Mouse (Mus musculus) heart, embryonic 14.5 days (tissue): Measurements from ENCODE around the gene Olfr432. TPM values are rescaled to one million over a fixed set of nuclear protein-coding genes. Genes with fewer than 3 reads are reported as not detected.

Source experiments
- ATAC-seq: fragments of 200-750 bp; cut with Nextera tagmentation; 2 replicates; pipeline ENCODE4 v1.8.0; 2017; ENCODE audit warnings: low read depth, moderate TSS enrichment; ENCODE audit not compliant: insufficient number of reproducible peaks, insufficient read depth, low FRiP score
- H3K27ac ChIP-seq, 2 experiments: fragments of 200-500 bp in 1 of 2; fragments of 300-500 bp in 1 of 2; sonication (generic) in 1 of 2; replicated peaks in 1 of 2; 2 replicates each; pipeline ENCODE4 v1.5.1; 2012 to 2014; ENCODE audit warnings: low read depth in 2 of 2, low read length in 2 of 2, control low read depth in 1 of 2, mild to moderate bottlenecking in 1 of 2, mixed read lengths in 1 of 2; ENCODE audit not compliant: control insufficient read depth in 1 of 2, insufficient read depth in 1 of 2
- H3K27me3 ChIP-seq: fragments of 300-500 bp; sonication (generic); 2 replicates; pipeline ENCODE4 v1.6.1; 2014; ENCODE audit warnings: mild to moderate bottlenecking, low read length, control low read depth; ENCODE audit not compliant: control insufficient read depth, insufficient read depth
- H3K36me3 ChIP-seq: fragments of 300-500 bp; sonication (generic); 2 replicates; pipeline ENCODE4 v1.6.1; 2014; ENCODE audit warnings: mild to moderate bottlenecking, control low read depth, low read length, mixed read lengths; ENCODE audit not compliant: control insufficient read depth, insufficient read depth
- H3K4me1 ChIP-seq, 2 experiments: fragments of 200-500 bp in 1 of 2; fragments of 300-500 bp in 1 of 2; sonication (generic) in 1 of 2; 2 replicates each; pipeline ENCODE4 v1.6.1; 2012 to 2014; ENCODE audit warnings: low read length in 2 of 2, control low read depth in 1 of 2, mixed read lengths in 1 of 2; ENCODE audit not compliant: control insufficient read depth in 2 of 2, insufficient read depth in 2 of 2
- H3K4me2 ChIP-seq: fragments of 300-500 bp; sonication (generic); 2 replicates; pipeline ENCODE4 v1.6.1; 2014; ENCODE audit warnings: mild to moderate bottlenecking, low read length
- H3K4me3 ChIP-seq, 2 experiments: fragments of 200-500 bp in 1 of 2; fragments of 300-500 bp in 1 of 2; sonication (generic) in 1 of 2; 2 replicates each; pipeline ENCODE4 v1.5.1; 2012 to 2014; ENCODE audit warnings: low read length in 2 of 2, mild to moderate bottlenecking in 2 of 2, control low read depth in 1 of 2, low read depth in 1 of 2, moderate library complexity in 1 of 2; ENCODE audit not compliant: control insufficient read depth in 1 of 2, insufficient read depth in 1 of 2
- H3K9ac ChIP-seq: fragments of 300-500 bp; sonication (generic); 2 replicates; pipeline ENCODE4 v1.6.1; 2014; ENCODE audit warnings: mild to moderate bottlenecking, low read length
- H3K9me3 ChIP-seq: fragments of 300-500 bp; sonication (generic); 2 replicates; pipeline ENCODE4 v1.6.1; 2016; ENCODE audit warnings: low read length, control low read depth; ENCODE audit not compliant: control insufficient read depth
- WGBS: fragments of 180-500 bp; shearing (Covaris S2); extraction: QIAGEN DNeasy Blood & Tissue Kit; methylation state at CpG from one replicate; pipeline ENCODE4 v1.1.7; 2014; 5-methylcytosine and 5-hydroxymethylcytosine counted together
- polyA plus RNA-seq: library from polyadenylated mRNA; unstranded; fragments of >200 nt; fragmentation: Nextera tagmentation; extraction: Ambion mirVana; gene quantifications from 2 replicates; pipeline ENCODE4 v1.2.1, GENCODE M21; 2014

The Olfr432 gene
- polyA plus RNA-seq, 1 experiment from 2014 or later, result not detected

DNA sequence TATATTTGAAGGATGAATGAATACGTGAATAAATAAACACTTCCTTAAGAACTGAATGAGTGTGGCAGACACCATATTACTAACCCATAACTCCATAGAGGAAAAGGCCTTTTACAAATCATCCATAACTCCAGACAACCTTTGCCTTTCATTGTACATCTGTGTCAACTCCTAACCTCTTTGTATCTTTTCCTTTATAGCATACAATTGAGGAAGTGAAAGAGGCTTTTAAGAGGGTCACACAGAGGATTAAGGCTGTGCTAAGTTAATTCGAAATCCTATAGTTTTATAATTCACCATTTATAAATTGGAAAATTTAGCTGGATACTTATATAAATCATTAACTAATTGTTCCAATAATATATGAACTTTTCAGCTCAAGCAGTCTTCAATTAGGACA, 6.2 kb downstream of the Olfr432 start:
- H3K9ac ChIP-seq, result no peak overlapping the region
- ATAC-seq, result no peak
- no peaks in the 10 kb centered on the region for H3K9me3 ChIP-seq
- no peaks in the 10 kb centered on the region for H3K27me3 ChIP-seq
- no peaks in the 10 kb centered on the region for H3K4me1 ChIP-seq
- H3K4me2 ChIP-seq, result no peak overlapping the region
- no peak overlapping the region for H3K27ac ChIP-seq
- no peaks in the 10 kb centered on the region for H3K36me3 ChIP-seq
- H3K4me3 ChIP-seq, result no peak overlapping the region
- 69% methylated on average over 2 of the region's 2 CpGs for WGBS

DNA sequence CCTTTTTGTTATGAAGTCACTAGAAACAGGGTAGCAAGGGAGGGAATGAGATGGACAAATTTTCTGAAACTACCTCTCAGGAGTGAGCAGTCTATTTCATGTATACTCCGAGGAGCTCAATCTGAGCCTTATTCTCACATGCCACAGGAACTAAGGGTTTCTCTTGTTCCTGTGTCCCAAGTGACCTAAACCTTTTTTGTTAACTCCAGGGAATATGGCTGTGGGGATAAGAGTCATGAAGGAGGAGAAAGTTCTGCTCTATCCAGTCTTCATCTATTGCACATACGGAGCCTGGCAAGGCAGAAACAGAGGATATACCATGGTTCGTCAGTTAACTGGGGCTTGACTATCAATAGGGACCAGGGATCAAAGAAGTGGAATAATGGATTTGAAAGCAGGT, 17.3 kb downstream of the Olfr432 start, which contains the start of gene Olfr430:
Gene Olfr430 (plus strand): TSS at position 301 of the 400 bp plus-strand sequence.
- 81% methylated on average over 3 of the region's 3 CpGs for WGBS
- ATAC-seq, result no peak
- Histone ChIP-seq H3K27me3 (no peaks in the 10 kb centered on the region), H3K4me1 (no peaks in the 10 kb centered on the region), H3K4me3 (no peak within 1 kb of the TSS), H3K4me2 (no peak within 1 kb of the TSS), H3K27ac (no peak within 1 kb of the TSS), H3K36me3 (no peaks in the 10 kb centered on the region), H3K9me3 (no peaks in the 10 kb centered on the region), H3K9ac (no peak within 1 kb of the TSS)

DNA sequence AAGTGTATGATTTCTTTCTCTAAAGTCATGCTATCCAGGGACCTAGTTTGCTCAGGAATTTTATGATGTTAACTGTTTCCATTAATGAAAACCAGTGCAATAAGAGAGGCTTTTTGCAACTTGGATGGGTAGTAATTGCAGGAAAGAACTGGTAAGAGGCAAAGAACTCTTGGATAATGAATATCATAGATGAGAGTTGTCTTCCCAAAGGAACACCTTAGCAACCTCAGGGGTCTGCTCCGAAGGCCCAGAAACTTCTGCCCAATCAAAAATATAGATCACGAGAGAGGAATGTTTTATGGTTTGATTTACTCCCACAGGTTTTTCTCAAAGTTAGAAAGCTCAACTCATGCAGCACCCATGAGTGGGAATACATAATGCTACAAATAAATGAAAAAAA, 35.0 kb downstream of the Olfr432 start, which contains the start of gene Olfr429:
Gene Olfr429 (plus strand): TSS at position 301 of the 400 bp plus-strand sequence.
- Histone ChIP-seq H3K27me3 (no peaks in the 10 kb centered on the region), H3K27ac (no peak within 1 kb of the TSS), H3K9ac (no peak within 1 kb of the TSS), H3K4me3 (no peak within 1 kb of the TSS), H3K4me1 (no peaks in the 10 kb centered on the region), H3K9me3 (no peaks in the 10 kb centered on the region), H3K4me2 (no peak within 1 kb of the TSS), H3K36me3 (no peaks in the 10 kb centered on the region)
- no peak for ATAC-seq
- WGBS, result 77% methylated on average over 2 of the region's 2 CpGs

DNA sequence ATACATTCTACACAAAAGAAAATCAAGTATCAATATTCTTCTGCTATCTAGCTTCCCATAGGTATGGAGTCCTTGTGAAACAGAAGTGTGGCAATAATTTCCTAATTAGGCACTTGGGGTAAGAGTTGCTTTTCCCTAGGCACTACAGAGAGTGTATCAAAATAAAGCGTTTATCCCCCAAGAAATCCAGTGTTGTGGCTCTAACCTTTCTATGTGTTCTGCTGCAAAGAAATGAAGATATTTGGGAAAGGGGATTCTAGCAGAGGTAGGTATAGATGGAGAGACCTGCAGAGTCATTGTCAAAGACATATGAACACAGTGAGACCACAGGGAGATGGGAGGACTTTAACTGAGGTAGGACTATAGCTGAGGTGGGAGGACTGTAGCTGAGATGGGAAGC, 47.6 kb downstream of the Olfr432 start, which contains the start of gene Olfr427:
Gene Olfr427 (plus strand): TSS at position 301 of the 400 bp plus-strand sequence.
- H3K4me3 ChIP-seq, result no peak within 1 kb of the TSS
- H3K4me1 ChIP-seq, result no peaks in the 10 kb centered on the region
- no peaks in the 10 kb centered on the region for H3K9me3 ChIP-seq
- H3K27ac ChIP-seq, result no peak within 1 kb of the TSS
- no peaks in the 10 kb centered on the region for H3K27me3 ChIP-seq
- H3K4me2 ChIP-seq, result no peak within 1 kb of the TSS
- WGBS, result 80% methylated on average over 1 of the region's 1 CpGs
- H3K9ac ChIP-seq, result no peak within 1 kb of the TSS
- no peak for ATAC-seq
- no peaks in the 10 kb centered on the region for H3K36me3 ChIP-seq

DNA sequence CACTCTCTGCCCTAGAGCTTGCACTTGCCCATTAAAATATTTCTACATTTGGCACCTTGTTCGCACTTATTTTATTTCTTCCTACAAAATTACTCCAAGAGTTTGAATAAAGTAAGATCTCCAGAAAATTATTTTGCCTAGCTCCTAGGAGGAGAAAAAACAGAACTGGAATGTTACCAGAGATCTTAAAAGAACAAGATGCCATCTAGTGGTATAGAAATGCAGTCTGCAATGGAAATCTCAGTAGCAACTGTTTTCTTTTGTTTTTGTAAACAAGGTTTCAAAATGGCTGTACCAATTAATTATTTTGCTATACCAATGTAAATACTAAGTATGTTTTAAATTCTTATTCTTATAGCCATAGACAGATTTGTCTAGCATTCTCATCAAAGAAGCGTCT, 54.7 kb downstream of the Olfr432 start:
- ATAC-seq, result no peak
- H3K9me3 ChIP-seq, result no peaks in the 10 kb centered on the region
- H3K9ac ChIP-seq, result no peak overlapping the region
- no peaks in the 10 kb centered on the region for H3K4me1 ChIP-seq
- H3K27me3 ChIP-seq, result no peaks in the 10 kb centered on the region
- 42% methylated on average over 2 of the region's 2 CpGs for WGBS
- H3K36me3 ChIP-seq, result no peaks in the 10 kb centered on the region
- no peak overlapping the region for H3K4me2 ChIP-seq
- no peak overlapping the region for H3K4me3 ChIP-seq
- no peak overlapping the region for H3K27ac ChIP-seq

Other genes starting within 250 kb of the Olfr432 start
- gene Ifi211, start 136.2 kb upstream of the Olfr432 start, polyA plus RNA-seq, result 2.8 and 3.8 TPM in 2 replicates
- 3.1 and 3.9 TPM in 2 replicates for gene Mndal, start 106.7 kb upstream of the Olfr432 start, polyA plus RNA-seq
- 0.99 and 1.1 TPM in 2 replicates for gene Ifi203, start 106.5 kb upstream of the Olfr432 start, polyA plus RNA-seq
- not detected in 2 replicates for gene Ifi202b, start 66.5 kb upstream of the Olfr432 start, polyA plus RNA-seq
- gene Ifi205, start 17.4 kb upstream of the Olfr432 start, polyA plus RNA-seq, result 2.1 TPM in 2 replicates
- gene Olfr433, start 8.5 kb upstream of the Olfr432 start, polyA plus RNA-seq, result not detected in 2 replicates
- gene Olfr430, start 17.4 kb downstream of the Olfr432 start, polyA plus RNA-seq, result not detected in 2 replicates
- gene Olfr429, start 35.1 kb downstream of the Olfr432 start, polyA plus RNA-seq, result not detected in 2 replicates
- gene Olfr427, start 47.7 kb downstream of the Olfr432 start, polyA plus RNA-seq, result not detected in 2 replicates
- not detected in 2 replicates for gene Olfr231, start 72.0 kb downstream of the Olfr432 start, polyA plus RNA-seq
- not detected in 2 replicates for gene Olfr424, start 82.3 kb downstream of the Olfr432 start, polyA plus RNA-seq
- gene Olfr420, start 106.4 kb downstream of the Olfr432 start, polyA plus RNA-seq, result not detected in 2 replicates
- 2.2 and 2.5 TPM in 2 replicates for gene Spta1, start 123.6 kb downstream of the Olfr432 start, polyA plus RNA-seq
- not detected in 2 replicates for gene Olfr419, start 202.9 kb downstream of the Olfr432 start, polyA plus RNA-seq